Mouse (Mus musculus): ENCODE measurements around the gene Krt20. TPM values are rescaled to one million over a fixed set of nuclear protein-coding genes. Genes with fewer than 3 reads are reported as not detected.
A peak's percentile ranks its signal among the peaks of the same experiment; 100 is the strongest.

Krt20 gene
- polyA plus RNA-seq, 1 experiment from 2014 or later: 0.40 TPM

GRCm38 (mm10) chr11:99406186-99406585 is 31.8 kb downstream of the Krt20 start:
- Histone ChIP-seq H3K27ac (no peak overlapping the region), H3K4me3 (no peak overlapping the region), H3K9me3 (no peaks in the 10 kb centered on the region), H3K4me1 (no peaks in the 10 kb centered on the region), H3K9ac (no peak overlapping the region), H3K4me2 (replicated peaks) (no peak overlapping the region), H3K36me3 (no peaks in the 10 kb centered on the region), H3K27me3 (no peaks in the 10 kb centered on the region)
- no peak for ATAC-seq (ENCODE audit: insufficient number of reproducible peaks, insufficient read depth, low FRiP score, low TSS enrichment)
- WGBS: 77% methylated on average over 10 of the region's 10 CpGs

- ATAC-seq (ENCODE audit: insufficient number of reproducible peaks, insufficient read depth, low FRiP score, low TSS enrichment): no peak
- Histone ChIP-seq H3K4me3 (no peak overlapping the region), H3K9me3 (no peaks in the 10 kb centered on the region), H3K4me2 (replicated peaks) (no peak overlapping the region), H3K27ac (no peak overlapping the region), H3K4me1 (no peaks in the 10 kb centered on the region), H3K36me3 (no peaks in the 10 kb centered on the region), H3K9ac (no peak overlapping the region), H3K27me3 (no peaks in the 10 kb centered on the region)
- WGBS: 86% methylated on average over 13 of the region's 13 CpGs
Measured at GRCm38 (mm10) chr11:99399956-99400549, 37.9 kb downstream of the Krt20 start.

- Histone ChIP-seq H3K4me3 (no peak overlapping the region), H3K9me3 (no peaks in the 10 kb centered on the region), H3K27me3 (no peaks in the 10 kb centered on the region), H3K27ac (no peak overlapping the region), H3K36me3 (no peaks in the 10 kb centered on the region), H3K9ac (no peak overlapping the region), H3K4me1 (no peaks in the 10 kb centered on the region), H3K4me2 (replicated peaks) (no peak overlapping the region)
- ATAC-seq (ENCODE audit: insufficient number of reproducible peaks, insufficient read depth, low FRiP score, low TSS enrichment): no peak
- WGBS: 72% methylated on average over 8 of the region's 8 CpGs
Measured at GRCm38 (mm10) chr11:99398832-99399231, 39.1 kb downstream of the Krt20 start.

- H3K9me3 ChIP-seq: no peaks in the 10 kb centered on the region
- H3K4me2 ChIP-seq (replicated peaks): no peak overlapping the region
- H3K4me3 ChIP-seq: no peak overlapping the region
- no peaks in the 10 kb centered on the region for H3K4me1 ChIP-seq
- 82% methylated on average over 3 of the region's 3 CpGs for WGBS
- H3K27ac ChIP-seq: no peak overlapping the region
- no peak for ATAC-seq (ENCODE audit: insufficient number of reproducible peaks, insufficient read depth, low FRiP score, low TSS enrichment)
- H3K36me3 ChIP-seq: no peaks in the 10 kb centered on the region
- no peak overlapping the region for H3K9ac ChIP-seq
- no peaks in the 10 kb centered on the region for H3K27me3 ChIP-seq
Measured at GRCm38 (mm10) chr11:99398084-99398483, 39.9 kb downstream of the Krt20 start.

GRCm38 (mm10) chr11:99396661-99397060 is 41.3 kb downstream of the Krt20 start:
- no peaks in the 10 kb centered on the region for H3K4me1 ChIP-seq
- 81% methylated on average over 2 of the region's 2 CpGs for WGBS
- no peaks in the 10 kb centered on the region for H3K9me3 ChIP-seq
- ATAC-seq (ENCODE audit: insufficient number of reproducible peaks, insufficient read depth, low FRiP score, low TSS enrichment): no peak
- H3K27me3 ChIP-seq: no peaks in the 10 kb centered on the region
- no peak overlapping the region for H3K4me3 ChIP-seq
- no peak overlapping the region for H3K27ac ChIP-seq
- H3K9ac ChIP-seq: no peak overlapping the region
- H3K36me3 ChIP-seq: no peaks in the 10 kb centered on the region
- no peak overlapping the region for H3K4me2 ChIP-seq (replicated peaks)

GRCm38 (mm10) chr11:99396034-99396433 is 41.9 kb downstream of the Krt20 start:
- 40% methylated on average over 3 of the region's 3 CpGs for WGBS
- no peak for ATAC-seq (ENCODE audit: insufficient number of reproducible peaks, insufficient read depth, low FRiP score, low TSS enrichment)

GRCm38 (mm10) chr11:99392492-99392891 is 45.5 kb downstream of the Krt20 start:
- Histone ChIP-seq H3K36me3 (no peaks in the 10 kb centered on the region), H3K9ac (no peak overlapping the region), H3K27ac (no peak overlapping the region), H3K4me2 (replicated peaks) (no peak overlapping the region), H3K9me3 (no peaks in the 10 kb centered on the region), H3K4me1 (no peaks in the 10 kb centered on the region), H3K27me3 (no peaks in the 10 kb centered on the region), H3K4me3 (no peak overlapping the region)
- ATAC-seq (ENCODE audit: insufficient number of reproducible peaks, insufficient read depth, low FRiP score, low TSS enrichment): no peak
- WGBS: 84% methylated on average over 10 of the region's 10 CpGs

More at GRCm38 (mm10) chr11:99396034-99396433, 41.9 kb downstream of the Krt20 start:
- Histone ChIP-seq H3K4me1 (no peaks in the 10 kb centered on the region), H3K9me3 (no peaks in the 10 kb centered on the region), H3K4me2 (replicated peaks) (no peak overlapping the region), H3K4me3 (no peak overlapping the region), H3K36me3 (no peaks in the 10 kb centered on the region), H3K27me3 (no peaks in the 10 kb centered on the region), H3K9ac (no peak overlapping the region), H3K27ac (no peak overlapping the region)

- 80% methylated on average over 6 of the region's 6 CpGs for WGBS
Measured at GRCm38 (mm10) chr11:99391375-99391774, 46.6 kb downstream of the Krt20 start.

GRCm38 (mm10) chr11:99390866-99391265 is 47.1 kb downstream of the Krt20 start:
- Histone ChIP-seq H3K4me1 (no peaks in the 10 kb centered on the region), H3K9ac (no peak overlapping the region), H3K9me3 (no peaks in the 10 kb centered on the region), H3K4me2 (replicated peaks) (no peak overlapping the region), H3K27ac (no peak overlapping the region), H3K4me3 (no peak overlapping the region), H3K36me3 (no peaks in the 10 kb centered on the region), H3K27me3 (no peaks in the 10 kb centered on the region)
- no peak for ATAC-seq (ENCODE audit: insufficient number of reproducible peaks, insufficient read depth, low FRiP score, low TSS enrichment)
- 81% methylated on average over 7 of the region's 7 CpGs for WGBS

More at GRCm38 (mm10) chr11:99391375-99391774, 46.6 kb downstream of the Krt20 start:
- H3K9ac ChIP-seq: no peak overlapping the region
- H3K9me3 ChIP-seq: no peaks in the 10 kb centered on the region
- no peaks in the 10 kb centered on the region for H3K36me3 ChIP-seq
- H3K27me3 ChIP-seq: no peaks in the 10 kb centered on the region
- H3K27ac ChIP-seq: no peak overlapping the region
- no peaks in the 10 kb centered on the region for H3K4me1 ChIP-seq
- H3K4me3 ChIP-seq: no peak overlapping the region
- no peak for ATAC-seq (ENCODE audit: insufficient number of reproducible peaks, insufficient read depth, low FRiP score, low TSS enrichment)
- H3K4me2 ChIP-seq (replicated peaks): no peak overlapping the region

GRCm38 (mm10) chr11:99389264-99389663 is 48.7 kb downstream of the Krt20 start, which contains the start of gene Krt10:
Gene Krt10, minus strand, starts transcription at chr11:99389364.
- Histone ChIP-seq H3K4me2 (replicated peaks) (no peak within 1 kb of the TSS), H3K27me3 (no peaks in the 10 kb centered on the region), H3K4me3 (no peak within 1 kb of the TSS), H3K4me1 (no peaks in the 10 kb centered on the region), H3K9me3 (no peaks in the 10 kb centered on the region), H3K9ac (no peak within 1 kb of the TSS), H3K27ac (no peak within 1 kb of the TSS), H3K36me3 (no peaks in the 10 kb centered on the region)
- no peak for ATAC-seq (ENCODE audit: insufficient number of reproducible peaks, insufficient read depth, low FRiP score, low TSS enrichment)
- WGBS: 82% methylated on average over 4 of the region's 4 CpGs

- ATAC-seq (ENCODE audit: insufficient number of reproducible peaks, insufficient read depth, low FRiP score, low TSS enrichment): no peak
- H3K4me2 ChIP-seq (replicated peaks): no peak overlapping the region
- no peaks in the 10 kb centered on the region for H3K36me3 ChIP-seq
- H3K27ac ChIP-seq: no peak overlapping the region
- H3K4me1 ChIP-seq: no peaks in the 10 kb centered on the region
- H3K9ac ChIP-seq: no peak overlapping the region
- H3K27me3 ChIP-seq: no peaks in the 10 kb centered on the region
- no peak overlapping the region for H3K4me3 ChIP-seq
- no peaks in the 10 kb centered on the region for H3K9me3 ChIP-seq
- WGBS: 93% methylated on average over 18 of the region's 18 CpGs
Measured at GRCm38 (mm10) chr11:99388661-99389060, 49.3 kb downstream of the Krt20 start.

GRCm38 (mm10) chr11:99385813-99386721 is 51.9 kb downstream of the Krt20 start:
- Histone ChIP-seq H3K9me3 (no peaks in the 10 kb centered on the region), H3K9ac (peak overlapping the region; percentile 63), H3K36me3 (no peaks in the 10 kb centered on the region), H3K27me3 (no peaks in the 10 kb centered on the region), H3K4me2 (replicated peaks) (peak overlapping the region; percentile 50), H3K4me3 (peak overlapping the region; percentile 50), H3K4me1 (no peaks in the 10 kb centered on the region), H3K27ac (peak overlapping the region; percentile 96)
- no peak for ATAC-seq (ENCODE audit: insufficient number of reproducible peaks, insufficient read depth, low FRiP score, low TSS enrichment)
- 2% methylated on average over 71 of the region's 71 CpGs for WGBS
